Mouse (Mus musculus) cortical plate, adult 2 months (tissue): ENCODE measurements around the gene Slc7a11. TPM values are rescaled to one million over a fixed set of nuclear protein-coding genes. Genes with fewer than 3 reads are reported as not detected.
A peak's percentile ranks its signal among the peaks of the same experiment; 100 is the strongest.
"Not testable (repeated sequence)": the region's sequence is repeated elsewhere in the genome, so short reads cannot be mapped to it uniquely, and the experiment has no call there.

Experiments used
- H3K27ac ChIP-seq: fragments of 200-500 bp; 2 replicates; pipeline ENCODE4 v1.5.1; 2012; ENCODE audit warnings: low read length, control low read depth, inconsistent platforms; ENCODE audit not compliant: insufficient read depth
- H3K4me1 ChIP-seq: fragments of 200-500 bp; 2 replicates; pipeline ENCODE4 v1.6.1; 2011; ENCODE audit warnings: low read length; ENCODE audit not compliant: control insufficient read depth, insufficient read depth
- H3K4me3 ChIP-seq: fragments of 200-500 bp; 2 replicates; pipeline ENCODE4 v1.5.1; 2011; ENCODE audit warnings: mild to moderate bottlenecking, low read length, control low read depth; ENCODE audit not compliant: insufficient read depth
- CTCF ChIP-seq: fragments of 200-500 bp; IDR thresholded peaks from 2 replicates; pipeline ENCODE4 v1.5.1; 2011; ENCODE audit warnings: mild to moderate bottlenecking, control low read depth, low read length; ENCODE audit not compliant: insufficient read depth; ENCODE audit errors: extremely low read depth
- POLR2A ChIP-seq: fragments of 200-500 bp; IDR thresholded peaks from 2 replicates; pipeline ENCODE4 v1.6.1; 2011; ENCODE audit warnings: mild to moderate bottlenecking, low read length, control low read depth; ENCODE audit not compliant: insufficient read depth; ENCODE audit errors: extremely low read depth
- polyA plus RNA-seq: library from polyadenylated mRNA; depleted of rRNA; stranded (reverse); fragments of >200 nt; gene quantifications from 2 replicates; pipeline ENCODE4 v1.2.3, GENCODE M21; 2012

Gene Slc7a11
- polyA plus RNA-seq, 1 experiment = 18.1 TPM

- no peaks in the 10 kb centered on the region for H3K4me1 ChIP-seq
- peak overlapping the region; percentile 27 for H3K4me3 ChIP-seq
- TF ChIP-seq POLR2A = 0 out of 2 replicates have a peak, but pooled peaks have one; percentile 13
- no peak for TF ChIP-seq CTCF
- H3K27ac ChIP-seq = peak overlapping the region; percentile 41
Observed at GRCm38 (mm10) chr3:50442341-50443292, 797 bp downstream of the Slc7a11 start.

GRCm38 (mm10) chr3:50441330-50441729, 2.1 kb downstream of the Slc7a11 start:
- Histone ChIP-seq H3K4me1 (no peaks in the 10 kb centered on the region), H3K4me3 (no peak overlapping the region), H3K27ac (no peak overlapping the region)
- TF ChIP-seq POLR2A (no peak), CTCF (no peak)

- Histone ChIP-seq H3K4me3 (no peak overlapping the region), H3K4me1 (no peaks in the 10 kb centered on the region), H3K27ac (no peak overlapping the region)
- no peak for TF ChIP-seq POLR2A
- TF ChIP-seq CTCF = no peak
Observed at GRCm38 (mm10) chr3:50440409-50440808, 3.0 kb downstream of the Slc7a11 start.

- Histone ChIP-seq H3K27ac (no peak overlapping the region), H3K4me1 (no peaks in the 10 kb centered on the region), H3K4me3 (no peak overlapping the region)
- TF ChIP-seq POLR2A (no peak), CTCF (no peak)
Observed at GRCm38 (mm10) chr3:50439429-50439828, 4.0 kb downstream of the Slc7a11 start.

- TF ChIP-seq POLR2A (no peak), CTCF (no peak)
- H3K27ac ChIP-seq = no peak overlapping the region
- no peak overlapping the region for H3K4me3 ChIP-seq
- H3K4me1 ChIP-seq = no peaks in the 10 kb centered on the region
Observed at GRCm38 (mm10) chr3:50438520-50439253, 4.7 kb downstream of the Slc7a11 start.

- not testable (repeated sequence) for H3K27ac ChIP-seq, H3K4me3 ChIP-seq, H3K4me1 ChIP-seq
Observed at GRCm38 (mm10) chr3:50438081-50438480, 5.3 kb downstream of the Slc7a11 start.

- not testable (repeated sequence) for H3K4me1 ChIP-seq, H3K4me3 ChIP-seq, H3K27ac ChIP-seq
Observed at GRCm38 (mm10) chr3:50436409-50436808, 7.0 kb downstream of the Slc7a11 start.

GRCm38 (mm10) chr3:50433831-50434230, 9.6 kb downstream of the Slc7a11 start:
- Histone ChIP-seq H3K4me1 (no peaks in the 10 kb centered on the region), H3K4me3 (no peak overlapping the region), H3K27ac (no peak overlapping the region)
- TF ChIP-seq POLR2A = no peak
- no peak for TF ChIP-seq CTCF

GRCm38 (mm10) chr3:50430811-50431210, 12.6 kb downstream of the Slc7a11 start:
- no peak overlapping the region for H3K4me3 ChIP-seq
- no peaks in the 10 kb centered on the region for H3K4me1 ChIP-seq
- TF ChIP-seq POLR2A (no peak), CTCF (no peak)
- no peak overlapping the region for H3K27ac ChIP-seq
